Mouse (Mus musculus): ENCODE data around the gene Brip1.
A peak's percentile ranks its signal among the peaks of the same experiment; 100 is the strongest.
"Not testable (repeated sequence)": the region's sequence is repeated elsewhere in the genome, so short reads cannot be mapped to it uniquely, and the experiment has no call there.

Brip1 gene

GRCm38 (mm10) chr11:86201037-86201786, at the start of gene Brip1:
Brip1 (minus strand) TSS chr11:86201193.
- peak; percentile 86 for DNase-seq

- no peak for DNase-seq
Observed at GRCm38 (mm10) chr11:86232446-86232845, 31.5 kb upstream of the Brip1 start.

- DNase-seq = no peak
Observed at GRCm38 (mm10) chr11:86231781-86232350, 30.9 kb upstream of the Brip1 start.

- DNase-seq = no peak
Observed at GRCm38 (mm10) chr11:86226646-86227180, 25.7 kb upstream of the Brip1 start.

GRCm38 (mm10) chr11:86225761-86226160, 24.8 kb upstream of the Brip1 start:
- DNase-seq = no peak

GRCm38 (mm10) chr11:86211803-86212202, 10.8 kb upstream of the Brip1 start:
- DNase-seq = no peak

- no peak for DNase-seq
Observed at GRCm38 (mm10) chr11:86209123-86209522, 8.1 kb upstream of the Brip1 start.

- DNase-seq = no peak
Observed at GRCm38 (mm10) chr11:86205876-86206275, 4.9 kb upstream of the Brip1 start.

GRCm38 (mm10) chr11:86205031-86205430, 4.0 kb upstream of the Brip1 start:
- DNase-seq = no peak

GRCm38 (mm10) chr11:86201901-86202675, 1.1 kb upstream of the Brip1 start:
- peak; percentile 30 for DNase-seq

- no peak for DNase-seq
Observed at GRCm38 (mm10) chr11:86200460-86201021, 452 bp downstream of the Brip1 start.

GRCm38 (mm10) chr11:86199733-86200132, 1.3 kb downstream of the Brip1 start:
- no peak for DNase-seq

GRCm38 (mm10) chr11:86185224-86185623, 15.8 kb downstream of the Brip1 start:
- DNase-seq = not testable (repeated sequence)

- no peak for DNase-seq
Observed at GRCm38 (mm10) chr11:86175833-86176232, 25.2 kb downstream of the Brip1 start.

GRCm38 (mm10) chr11:86174173-86174572, 26.8 kb downstream of the Brip1 start:
- DNase-seq = no peak

GRCm38 (mm10) chr11:86170743-86171142, 30.2 kb downstream of the Brip1 start:
- no peak for DNase-seq

- DNase-seq = no peak
Observed at GRCm38 (mm10) chr11:86160251-86160650, 40.7 kb downstream of the Brip1 start.

GRCm38 (mm10) chr11:86158950-86159349, 42.0 kb downstream of the Brip1 start:
- no peak for DNase-seq

- DNase-seq = no peak
Observed at GRCm38 (mm10) chr11:86155638-86156037, 45.4 kb downstream of the Brip1 start.

- DNase-seq = no peak
Observed at GRCm38 (mm10) chr11:86131324-86131723, 69.7 kb downstream of the Brip1 start.

- DNase-seq = no peak
Observed at GRCm38 (mm10) chr11:86117078-86117869, 83.7 kb downstream of the Brip1 start.

- no peak for DNase-seq
Observed at GRCm38 (mm10) chr11:86115955-86116354, 85.0 kb downstream of the Brip1 start.

Measured in cerebellum, adult 11-12 months (tissue).